Mouse (Mus musculus): ENCODE data around the gene Pitx3. TPM values are rescaled to one million over a fixed set of nuclear protein-coding genes. Genes with fewer than 3 reads are reported as not detected.

Pitx3 gene
- polyA plus RNA-seq (2014; fragmentation: Nextera tagmentation; extraction: Ambion mirVana), result 3.4 and 4.4 TPM in 2 replicates

DNA sequence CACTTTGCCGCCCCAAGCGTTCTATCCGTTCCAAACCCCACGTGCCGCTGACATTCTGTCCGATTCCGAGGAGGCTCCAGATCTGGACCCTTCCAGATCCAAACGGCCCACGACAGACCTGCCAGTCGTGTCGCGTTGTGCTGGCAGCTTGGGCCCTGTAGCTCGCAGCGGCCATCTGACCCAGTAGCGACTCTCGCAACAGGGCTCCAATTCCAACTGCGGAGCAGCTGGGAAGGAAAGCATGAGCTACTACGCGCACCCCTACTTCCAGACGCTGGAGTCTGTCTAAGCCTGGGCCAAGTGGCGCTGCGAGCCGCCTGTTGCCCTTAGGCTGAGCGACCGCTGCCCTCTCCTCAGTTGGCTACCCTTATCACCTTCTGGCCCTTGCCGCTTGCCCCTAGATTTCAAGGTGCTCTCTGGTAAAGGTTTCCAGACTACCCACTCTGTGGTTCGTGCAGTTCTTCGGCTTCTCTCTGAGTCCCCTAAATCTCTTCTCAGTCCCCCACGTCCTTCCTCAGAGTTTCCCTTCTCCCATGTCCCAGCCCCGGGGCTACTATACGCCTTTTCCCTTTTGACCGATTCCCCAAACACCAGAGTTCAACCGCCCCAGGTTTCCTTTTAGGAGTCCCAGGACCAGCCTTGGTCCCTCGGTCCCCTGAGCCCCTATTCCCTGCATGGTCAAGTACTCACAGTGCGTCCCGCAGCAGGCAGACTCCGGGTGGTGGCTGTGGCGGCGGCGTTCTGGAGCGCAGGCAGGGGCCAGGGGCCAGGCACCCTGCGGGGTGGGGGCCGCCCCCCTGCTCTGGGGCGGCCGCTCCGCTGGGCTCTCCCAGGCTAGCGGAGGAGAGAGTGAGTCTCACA, at the start of gene Pitx3:
Gene Pitx3, minus strand, starts transcription at position 816 of the 861 bp plus-strand sequence.
- ATAC-seq (ENCODE audit: insufficient number of reproducible peaks, low FRiP score, low TSS enrichment, low read depth) (no peak), DNase-seq (ENCODE audit: low spot score) (peak; percentile 57)
- WGBS, result 1% methylated on average over 47 of the region's 47 CpGs
- Histone ChIP-seq H3K27me3 (ENCODE audit: control insufficient read depth, insufficient read depth, low read length) (peaks cover 57% of the 10 kb centered on the region), H3K9ac (ENCODE audit: low read length) (peak within 1 kb of the TSS; percentile 22), H3K4me2 (ENCODE audit: low read depth, severe bottlenecking) (peak within 1 kb of the TSS; percentile 97), H3K4me3 (ENCODE audit: low read depth, low read length) (peak within 1 kb of the TSS; percentile 49), H3K4me1 (ENCODE audit: control insufficient read depth, insufficient read depth, low read length) (peaks cover 11% of the 10 kb centered on the region), H3K27ac (replicated peaks; ENCODE audit: low read depth, low read length) (no peak within 1 kb of the TSS), H3K9me3 (ENCODE audit: control insufficient read depth, low read length) (no peaks in the 10 kb centered on the region), H3K36me3 (ENCODE audit: control insufficient read depth, insufficient read depth, low read length) (no peaks in the 10 kb centered on the region)

GRCm38 (mm10) chr19:46187203-46187602, 39.1 kb upstream of the Pitx3 start:
- no peak overlapping the region for H3K9ac ChIP-seq (ENCODE audit: low read length)
- H3K36me3 ChIP-seq (ENCODE audit: control insufficient read depth, insufficient read depth, low read length), result peaks cover 3% of the 10 kb centered on the region
- no peak overlapping the region for H3K4me3 ChIP-seq (ENCODE audit: low read depth, low read length)
- DNase-seq (ENCODE audit: low spot score) (no peak), ATAC-seq (ENCODE audit: insufficient number of reproducible peaks, low FRiP score, low TSS enrichment, low read depth) (no peak)
- no peaks in the 10 kb centered on the region for H3K27me3 ChIP-seq (ENCODE audit: control insufficient read depth, insufficient read depth, low read length)
- H3K4me2 ChIP-seq (ENCODE audit: low read depth, severe bottlenecking), result no peak overlapping the region
- 82% methylated on average over 2 of the region's 2 CpGs for WGBS
- no peaks in the 10 kb centered on the region for H3K9me3 ChIP-seq (ENCODE audit: control insufficient read depth, low read length)
- no peaks in the 10 kb centered on the region for H3K4me1 ChIP-seq (ENCODE audit: control insufficient read depth, insufficient read depth, low read length)
- no peak overlapping the region for H3K27ac ChIP-seq (replicated peaks; ENCODE audit: low read depth, low read length)

- WGBS, result 59% methylated on average over 3 of the region's 3 CpGs
- Histone ChIP-seq H3K9me3 (ENCODE audit: control insufficient read depth, low read length) (no peaks in the 10 kb centered on the region), H3K27ac (replicated peaks; ENCODE audit: low read depth, low read length) (no peak overlapping the region), H3K27me3 (ENCODE audit: control insufficient read depth, insufficient read depth, low read length) (no peaks in the 10 kb centered on the region), H3K9ac (ENCODE audit: low read length) (no peak overlapping the region), H3K36me3 (ENCODE audit: control insufficient read depth, insufficient read depth, low read length) (peaks cover 3% of the 10 kb centered on the region), H3K4me1 (ENCODE audit: control insufficient read depth, insufficient read depth, low read length) (no peaks in the 10 kb centered on the region), H3K4me2 (ENCODE audit: low read depth, severe bottlenecking) (no peak overlapping the region), H3K4me3 (ENCODE audit: low read depth, low read length) (no peak overlapping the region)
- ATAC-seq (ENCODE audit: insufficient number of reproducible peaks, low FRiP score, low TSS enrichment, low read depth) (no peak), DNase-seq (ENCODE audit: low spot score) (no peak)
Measured at GRCm38 (mm10) chr19:46186611-46187010, 38.5 kb upstream of the Pitx3 start.

DNA sequence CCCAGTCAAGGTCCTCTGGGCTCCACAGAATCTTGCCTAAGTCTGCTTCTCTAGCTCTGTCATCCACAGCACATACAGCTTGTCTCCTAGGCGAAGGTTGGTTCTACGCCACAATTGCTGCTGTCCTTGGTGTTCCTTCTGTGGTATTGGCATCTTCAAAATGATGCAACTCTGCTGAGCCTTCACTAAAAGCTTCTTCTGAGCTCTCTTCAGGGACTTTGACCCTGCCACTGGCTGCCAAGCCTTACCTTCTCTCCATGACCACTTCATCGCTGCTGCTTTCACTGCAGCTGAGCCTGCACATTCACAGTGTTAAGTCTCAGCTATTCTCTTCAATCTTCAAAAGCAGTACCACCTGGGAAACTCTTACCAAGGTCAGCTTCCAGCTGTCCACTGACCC, 34.1 kb upstream of the Pitx3 start:
- H3K27me3 ChIP-seq (ENCODE audit: control insufficient read depth, insufficient read depth, low read length), result no peaks in the 10 kb centered on the region
- ATAC-seq (ENCODE audit: insufficient number of reproducible peaks, low FRiP score, low TSS enrichment, low read depth) (no peak), DNase-seq (ENCODE audit: low spot score) (no peak)
- H3K4me3 ChIP-seq (ENCODE audit: low read depth, low read length), result no peak overlapping the region
- no peaks in the 10 kb centered on the region for H3K9me3 ChIP-seq (ENCODE audit: control insufficient read depth, low read length)
- no peaks in the 10 kb centered on the region for H3K4me1 ChIP-seq (ENCODE audit: control insufficient read depth, insufficient read depth, low read length)
- no peak overlapping the region for H3K27ac ChIP-seq (replicated peaks; ENCODE audit: low read depth, low read length)
- H3K9ac ChIP-seq (ENCODE audit: low read length), result no peak overlapping the region
- 89% methylated on average over 3 of the region's 3 CpGs for WGBS
- H3K36me3 ChIP-seq (ENCODE audit: control insufficient read depth, insufficient read depth, low read length), result peaks cover 3% of the 10 kb centered on the region
- no peak overlapping the region for H3K4me2 ChIP-seq (ENCODE audit: low read depth, severe bottlenecking)

GRCm38 (mm10) chr19:46180274-46180673, 32.1 kb upstream of the Pitx3 start:
- H3K4me3 ChIP-seq (ENCODE audit: low read depth, low read length), result no peak overlapping the region
- no peak overlapping the region for H3K27ac ChIP-seq (replicated peaks; ENCODE audit: low read depth, low read length)
- H3K9me3 ChIP-seq (ENCODE audit: control insufficient read depth, low read length), result no peaks in the 10 kb centered on the region
- no peak for ATAC-seq (ENCODE audit: insufficient number of reproducible peaks, low FRiP score, low TSS enrichment, low read depth)
- no peak overlapping the region for H3K4me2 ChIP-seq (ENCODE audit: low read depth, severe bottlenecking)
- H3K36me3 ChIP-seq (ENCODE audit: control insufficient read depth, insufficient read depth, low read length), result peaks cover 3% of the 10 kb centered on the region
- WGBS, result 99% methylated on average over 2 of the region's 2 CpGs
- H3K27me3 ChIP-seq (ENCODE audit: control insufficient read depth, insufficient read depth, low read length), result no peaks in the 10 kb centered on the region
- DNase-seq (ENCODE audit: low spot score), result no peak
- no peak overlapping the region for H3K9ac ChIP-seq (ENCODE audit: low read length)
- H3K4me1 ChIP-seq (ENCODE audit: control insufficient read depth, insufficient read depth, low read length), result no peaks in the 10 kb centered on the region

- no peaks in the 10 kb centered on the region for H3K27me3 ChIP-seq (ENCODE audit: control insufficient read depth, insufficient read depth, low read length)
- H3K9ac ChIP-seq (ENCODE audit: low read length), result no peak overlapping the region
Measured at GRCm38 (mm10) chr19:46177046-46177445, 28.9 kb upstream of the Pitx3 start.

GRCm38 (mm10) chr19:46175173-46175572, 27.0 kb upstream of the Pitx3 start:
- no peaks in the 10 kb centered on the region for H3K36me3 ChIP-seq (ENCODE audit: control insufficient read depth, insufficient read depth, low read length)
- ATAC-seq (ENCODE audit: insufficient number of reproducible peaks, low FRiP score, low TSS enrichment, low read depth) (no peak), DNase-seq (ENCODE audit: low spot score) (no peak)
- no peaks in the 10 kb centered on the region for H3K27me3 ChIP-seq (ENCODE audit: control insufficient read depth, insufficient read depth, low read length)
- no peak overlapping the region for H3K27ac ChIP-seq (replicated peaks; ENCODE audit: low read depth, low read length)
- H3K4me1 ChIP-seq (ENCODE audit: control insufficient read depth, insufficient read depth, low read length), result no peaks in the 10 kb centered on the region
- H3K9ac ChIP-seq (ENCODE audit: low read length), result no peak overlapping the region
- H3K4me2 ChIP-seq (ENCODE audit: low read depth, severe bottlenecking), result no peak overlapping the region
- H3K9me3 ChIP-seq (ENCODE audit: control insufficient read depth, low read length), result no peaks in the 10 kb centered on the region
- H3K4me3 ChIP-seq (ENCODE audit: low read depth, low read length), result no peak overlapping the region

More at GRCm38 (mm10) chr19:46177046-46177445, 28.9 kb upstream of the Pitx3 start:
- no peak overlapping the region for H3K4me2 ChIP-seq (ENCODE audit: low read depth, severe bottlenecking)
- no peak overlapping the region for H3K27ac ChIP-seq (replicated peaks; ENCODE audit: low read depth, low read length)
- ATAC-seq (ENCODE audit: insufficient number of reproducible peaks, low FRiP score, low TSS enrichment, low read depth) (no peak), DNase-seq (ENCODE audit: low spot score) (no peak)
- H3K36me3 ChIP-seq (ENCODE audit: control insufficient read depth, insufficient read depth, low read length), result no peaks in the 10 kb centered on the region
- WGBS, result 70% methylated on average over 5 of the region's 5 CpGs
- H3K4me1 ChIP-seq (ENCODE audit: control insufficient read depth, insufficient read depth, low read length), result no peaks in the 10 kb centered on the region
- no peaks in the 10 kb centered on the region for H3K9me3 ChIP-seq (ENCODE audit: control insufficient read depth, low read length)
- H3K4me3 ChIP-seq (ENCODE audit: low read depth, low read length), result no peak overlapping the region

GRCm38 (mm10) chr19:46172541-46172940, 24.4 kb upstream of the Pitx3 start:
- H3K4me3 ChIP-seq (ENCODE audit: low read depth, low read length), result no peak overlapping the region
- no peak overlapping the region for H3K4me2 ChIP-seq (ENCODE audit: low read depth, severe bottlenecking)
- ATAC-seq (ENCODE audit: insufficient number of reproducible peaks, low FRiP score, low TSS enrichment, low read depth) (no peak), DNase-seq (ENCODE audit: low spot score) (no peak)
- no peaks in the 10 kb centered on the region for H3K27me3 ChIP-seq (ENCODE audit: control insufficient read depth, insufficient read depth, low read length)
- no peak overlapping the region for H3K9ac ChIP-seq (ENCODE audit: low read length)
- no peaks in the 10 kb centered on the region for H3K4me1 ChIP-seq (ENCODE audit: control insufficient read depth, insufficient read depth, low read length)
- H3K36me3 ChIP-seq (ENCODE audit: control insufficient read depth, insufficient read depth, low read length), result no peaks in the 10 kb centered on the region
- H3K9me3 ChIP-seq (ENCODE audit: control insufficient read depth, low read length), result no peaks in the 10 kb centered on the region
- no peak overlapping the region for H3K27ac ChIP-seq (replicated peaks; ENCODE audit: low read depth, low read length)
- 85% methylated on average over 5 of the region's 5 CpGs for WGBS
